Mouse (Mus musculus) cerebellum, postnatal 14 days (tissue): ENCODE measurements around the gene Cep19.

Experiments
- DNase-seq, 2 experiments: peaks; one replicate each; pipeline ENCODE4 v3.0.0; 2021; ENCODE audit warnings: mixed read lengths in 2 of 2

Gene Cep19

GRCm38 (mm10) chr16:32153976-32154375 is 54.4 kb downstream of the Cep19 start:
- DNase-seq: peak in 1 of 2 experiments; percentile 65

GRCm38 (mm10) chr16:32154437-32154836 is 54.8 kb downstream of the Cep19 start:
- DNase-seq: peak; percentile 95 to 97

GRCm38 (mm10) chr16:32156719-32157118 is 57.1 kb downstream of the Cep19 start:
- DNase-seq: no peak

GRCm38 (mm10) chr16:32157369-32157768 is 57.8 kb downstream of the Cep19 start:
- no peak for DNase-seq
